Mouse (Mus musculus): ENCODE data around the gene Chchd2. TPM values are rescaled to one million over a fixed set of nuclear protein-coding genes. Genes with fewer than 3 reads are reported as not detected.

Gene Chchd2
- polyA plus RNA-seq, 1 experiment from 2014 or later, result 1,010 TPM

DNA sequence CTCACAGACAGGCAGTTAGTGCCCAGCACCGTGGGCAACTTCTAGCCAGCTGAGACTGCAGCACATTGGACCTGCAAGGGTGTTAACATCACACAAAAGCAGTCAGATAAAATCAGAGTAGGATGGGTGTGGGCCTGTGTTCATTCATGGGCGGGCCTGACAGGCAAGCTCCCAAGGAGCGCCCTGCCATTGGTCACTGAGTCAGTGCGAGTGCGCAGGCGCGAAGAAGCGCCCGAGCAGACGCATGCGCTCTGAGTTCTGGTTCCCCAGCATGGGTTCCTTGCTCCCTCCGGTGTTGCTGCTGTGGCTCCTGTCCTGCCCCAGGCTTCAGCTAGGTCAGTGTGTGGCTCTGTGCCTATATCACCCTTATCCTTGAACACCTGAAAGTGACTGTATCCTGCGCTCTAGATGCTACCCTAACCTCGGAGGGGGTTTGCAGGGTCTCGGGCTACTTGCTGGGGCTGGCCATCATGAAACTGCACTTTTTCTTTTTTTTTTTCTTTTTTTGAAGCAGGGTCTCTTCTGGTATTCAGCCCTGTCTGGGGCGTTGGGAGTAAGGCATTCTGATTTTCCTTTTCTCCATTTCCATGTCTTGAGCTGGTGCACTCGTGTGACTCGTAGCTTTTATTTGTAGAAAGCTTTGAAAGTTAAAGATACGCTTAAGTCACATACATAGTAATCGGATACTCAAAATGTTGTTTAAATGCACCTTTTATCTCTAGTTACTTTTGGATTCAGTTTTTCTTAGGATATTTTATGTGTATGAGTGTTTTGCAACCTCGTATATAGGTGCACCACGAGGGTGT, 40.3 kb downstream of the Chchd2 start, which contains the start of gene Sumf2:
Gene Sumf2, plus strand, starts transcription at position 235 of the 806 bp plus-strand sequence.
- WGBS, result 13% methylated on average over 22 of the region's 22 CpGs
- Histone ChIP-seq H3K27ac (ENCODE audit: low read depth, low read length) (peak within 1 kb of the TSS; percentile 73; the same call in 1 of the 2 replicates), H3K9me3 (ENCODE audit: control insufficient read depth, low read length) (no peaks in the 10 kb centered on the region), H3K36me3 (ENCODE audit: control insufficient read depth, insufficient read depth, low read length) (peaks cover 22% of the 10 kb centered on the region), H3K4me3 (ENCODE audit: low read length) (peak within 1 kb of the TSS; percentile 76), H3K4me2 (replicated peaks; ENCODE audit: low read depth, low read length) (peak within 1 kb of the TSS; percentile 60), H3K4me1 (ENCODE audit: control insufficient read depth, insufficient read depth, low read length) (peaks cover 5% of the 10 kb centered on the region; the same call in 1 of the 2 replicates), H3K9ac (ENCODE audit: low read depth, low read length) (peak within 1 kb of the TSS; percentile 78), H3K27me3 (ENCODE audit: control insufficient read depth, insufficient read depth, low read length) (no peaks in the 10 kb centered on the region)
- peak; percentile 99 for ATAC-seq (ENCODE audit: low FRiP score, low TSS enrichment)

DNA sequence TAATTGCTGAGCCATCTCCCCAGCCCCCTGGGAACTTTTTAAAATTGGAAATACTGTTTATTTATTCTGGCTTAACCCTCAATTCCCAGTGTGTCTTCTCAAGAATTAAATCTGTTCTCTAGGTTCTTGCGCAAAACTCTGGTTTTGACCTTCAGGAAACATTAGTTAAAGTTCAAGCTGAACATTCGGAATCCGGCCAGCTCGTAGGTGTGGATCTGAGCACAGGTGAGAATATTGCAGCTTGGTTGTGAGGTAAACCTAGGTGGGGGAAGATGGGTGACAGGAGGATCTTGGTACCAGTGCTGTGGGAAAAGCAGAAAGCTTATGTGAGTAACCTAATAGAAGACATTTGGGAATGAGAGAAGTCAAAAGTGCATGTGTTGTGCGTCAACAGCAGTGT, 42.4 kb downstream of the Chchd2 start:
- 93% methylated on average over 5 of the region's 5 CpGs for WGBS
- no peak overlapping the region for H3K4me3 ChIP-seq (ENCODE audit: low read length)
- ATAC-seq (ENCODE audit: low FRiP score, low TSS enrichment), result no peak
- H3K9me3 ChIP-seq (ENCODE audit: control insufficient read depth, low read length), result no peaks in the 10 kb centered on the region
- no peak overlapping the region for H3K4me2 ChIP-seq (replicated peaks; ENCODE audit: low read depth, low read length)
- H3K27me3 ChIP-seq (ENCODE audit: control insufficient read depth, insufficient read depth, low read length), result no peaks in the 10 kb centered on the region
- no peak overlapping the region for H3K9ac ChIP-seq (ENCODE audit: low read depth, low read length)
- H3K27ac ChIP-seq (ENCODE audit: low read depth, low read length), result no peak overlapping the region
- H3K4me1 ChIP-seq (ENCODE audit: control insufficient read depth, insufficient read depth, low read length), result peaks cover 5% of the 10 kb centered on the region; the same call in 1 of the 2 replicates
- H3K36me3 ChIP-seq (ENCODE audit: control insufficient read depth, insufficient read depth, low read length), result peaks cover 22% of the 10 kb centered on the region

Other genes starting within 250 kb of the Chchd2 start
- 4.9 and 5.7 TPM in 2 replicates for gene Zfp11, start 217.4 kb downstream of the Chchd2 start, polyA plus RNA-seq (2014; fragmentation: Nextera tagmentation; extraction: Ambion mirVana)
- gene Sept14, start 179.0 kb downstream of the Chchd2 start, polyA plus RNA-seq (2014; fragmentation: Nextera tagmentation; extraction: Ambion mirVana), result not detected in 2 replicates
- gene Mrps17, start 172.0 kb downstream of the Chchd2 start, polyA plus RNA-seq (2014; fragmentation: Nextera tagmentation; extraction: Ambion mirVana), result 201 and 234 TPM in 2 replicates
- 117 and 137 TPM in 2 replicates for gene Nipsnap2, start 162.4 kb downstream of the Chchd2 start, polyA plus RNA-seq (2014; fragmentation: Nextera tagmentation; extraction: Ambion mirVana)
- 61.9 and 68.2 TPM in 2 replicates for gene Psph, start 100.0 kb downstream of the Chchd2 start, polyA plus RNA-seq (2014; fragmentation: Nextera tagmentation; extraction: Ambion mirVana)
- gene Sumf2, start 40.5 kb downstream of the Chchd2 start, polyA plus RNA-seq (2014; fragmentation: Nextera tagmentation; extraction: Ambion mirVana), result 49.0 and 58.7 TPM in 2 replicates
- 8.0 and 8.7 TPM in 2 replicates for gene Zbed5, start 8.3 kb upstream of the Chchd2 start, polyA plus RNA-seq (2014; fragmentation: Nextera tagmentation; extraction: Ambion mirVana)
- 0.15 and 0.21 TPM in 2 replicates for gene Phkg1, start 11.1 kb upstream of the Chchd2 start, polyA plus RNA-seq (2014; fragmentation: Nextera tagmentation; extraction: Ambion mirVana)
- 3.4 and 3.5 TPM in 2 replicates for gene Nupr1l, start 21.1 kb upstream of the Chchd2 start, polyA plus RNA-seq (2014; fragmentation: Nextera tagmentation; extraction: Ambion mirVana)
- 20.7 and 24.6 TPM in 2 replicates for gene Vkorc1l1, start 54.5 kb upstream of the Chchd2 start, polyA plus RNA-seq (2014; fragmentation: Nextera tagmentation; extraction: Ambion mirVana)
- gene Gusb, start 115.6 kb upstream of the Chchd2 start, polyA plus RNA-seq (2014; fragmentation: Nextera tagmentation; extraction: Ambion mirVana), result 49.8 and 58.7 TPM in 2 replicates
- gene Asl, start 141.8 kb upstream of the Chchd2 start, polyA plus RNA-seq (2014; fragmentation: Nextera tagmentation; extraction: Ambion mirVana), result 40.3 and 46.4 TPM in 2 replicates
- gene Crcp, start 141.8 kb upstream of the Chchd2 start, polyA plus RNA-seq (2014; fragmentation: Nextera tagmentation; extraction: Ambion mirVana), result 24.5 and 31.2 TPM in 2 replicates
- gene Tpst1, start 185.9 kb upstream of the Chchd2 start, polyA plus RNA-seq (2014; fragmentation: Nextera tagmentation; extraction: Ambion mirVana), result 61.8 and 70.7 TPM in 2 replicates

All from kidney, embryonic 14.5 days (tissue).